Mouse (Mus musculus): Measurements from ENCODE around the gene Mdm2. TPM values are rescaled to one million over a fixed set of nuclear protein-coding genes. Genes with fewer than 3 reads are reported as not detected.

The Mdm2 gene
- polyA plus RNA-seq, 1 experiment from 2014 or later, result 53.6 TPM

DNA sequence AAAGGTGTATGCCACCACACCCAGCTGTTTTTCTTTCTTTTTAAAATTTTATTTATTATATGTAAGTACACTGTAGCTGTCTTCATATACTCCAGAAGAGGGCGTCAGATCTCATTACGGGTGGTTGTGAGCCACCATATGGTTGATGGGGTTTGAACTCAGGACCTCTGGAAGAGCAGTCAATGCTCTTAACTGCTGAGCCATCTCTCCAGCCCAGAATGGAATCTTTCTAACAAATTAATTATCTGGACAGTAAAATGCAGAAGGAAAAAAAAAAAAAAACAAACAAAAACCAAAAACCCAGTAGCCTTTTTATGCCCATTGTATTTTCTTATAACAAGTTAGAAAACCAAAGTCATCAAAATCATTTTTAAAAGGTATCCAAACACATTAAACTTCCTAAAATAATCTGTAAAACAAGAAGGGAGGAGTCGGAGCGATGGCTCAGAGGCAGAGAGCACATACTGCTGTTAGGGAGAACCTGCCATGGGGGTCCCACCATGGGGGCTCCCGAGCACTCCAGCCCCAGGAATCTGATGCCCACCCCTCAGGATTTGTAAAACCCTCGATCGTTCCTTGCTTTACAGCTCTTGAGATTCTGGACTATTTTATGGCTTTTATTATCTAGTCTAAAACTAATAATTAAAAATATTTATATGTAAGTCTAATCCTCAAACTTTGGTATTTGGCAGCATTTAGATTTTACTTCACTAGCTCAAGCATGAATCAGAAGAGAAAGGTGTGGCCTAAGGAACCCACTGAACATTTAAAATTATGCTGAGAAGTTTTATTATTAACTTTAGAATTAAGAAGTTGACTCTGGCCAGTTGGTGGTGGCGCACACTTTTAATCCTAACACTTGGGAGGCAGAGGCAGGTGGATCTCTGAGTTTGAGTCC is 43.4 kb upstream of the Mdm2 start:
- no peak for ATAC-seq (ENCODE audit: low FRiP score)
- H3K9ac ChIP-seq, result no peak overlapping the region
- H3K4me3 ChIP-seq, result no peak overlapping the region
- no peaks in the 10 kb centered on the region for H3K4me1 ChIP-seq (replicated peaks)
- no peaks in the 10 kb centered on the region for H3K9me3 ChIP-seq
- no peak overlapping the region for H3K27ac ChIP-seq
- 95% methylated on average over 8 of the region's 8 CpGs for WGBS
- H3K27me3 ChIP-seq, result no peaks in the 10 kb centered on the region
- peaks cover 77% of the 10 kb centered on the region for H3K36me3 ChIP-seq
- no peak overlapping the region for H3K4me2 ChIP-seq

GRCm38 (mm10) chr10:117752851-117753647 is 42.5 kb upstream of the Mdm2 start:
- Histone ChIP-seq H3K27me3 (no peaks in the 10 kb centered on the region), H3K27ac (no peak overlapping the region), H3K4me1 (replicated peaks) (no peaks in the 10 kb centered on the region), H3K4me2 (no peak overlapping the region), H3K4me3 (no peak overlapping the region), H3K36me3 (peaks cover 72% of the 10 kb centered on the region), H3K9me3 (no peaks in the 10 kb centered on the region), H3K9ac (no peak overlapping the region)
- 98% methylated on average over 5 of the region's 5 CpGs for WGBS
- ATAC-seq (ENCODE audit: low FRiP score), result no peak

DNA sequence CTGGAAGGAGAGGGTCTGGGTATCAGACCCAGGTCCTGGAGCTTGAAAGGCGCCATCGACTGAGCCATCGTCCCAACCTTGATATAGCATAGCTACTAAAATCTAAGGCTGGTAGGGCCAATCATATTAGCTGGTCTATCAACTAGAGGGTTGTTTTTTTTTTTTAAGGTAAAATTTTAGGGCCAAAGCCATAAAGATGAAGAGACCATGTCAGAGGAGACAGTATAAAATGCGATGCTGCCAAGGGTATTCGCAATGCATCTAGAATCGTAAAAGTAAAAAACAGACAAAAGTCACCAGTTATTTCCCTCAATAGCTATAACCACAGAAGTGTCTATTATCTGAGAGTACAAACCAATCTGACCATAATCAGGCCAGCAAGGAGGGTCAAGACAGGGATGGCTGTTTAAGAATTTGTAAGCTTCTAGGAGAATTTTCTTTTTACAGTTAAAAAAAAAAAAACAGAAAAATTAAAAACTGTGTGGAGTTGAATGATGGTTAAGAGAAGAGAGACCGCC is 41.8 kb upstream of the Mdm2 start:
- Histone ChIP-seq H3K27me3 (no peaks in the 10 kb centered on the region), H3K4me1 (replicated peaks) (no peaks in the 10 kb centered on the region), H3K27ac (no peak overlapping the region), H3K4me3 (no peak overlapping the region), H3K9me3 (no peaks in the 10 kb centered on the region), H3K9ac (no peak overlapping the region), H3K4me2 (no peak overlapping the region), H3K36me3 (peaks cover 66% of the 10 kb centered on the region)
- ATAC-seq (ENCODE audit: low FRiP score), result no peak
- WGBS, result over 99% methylated on average over 7 of the region's 7 CpGs

DNA sequence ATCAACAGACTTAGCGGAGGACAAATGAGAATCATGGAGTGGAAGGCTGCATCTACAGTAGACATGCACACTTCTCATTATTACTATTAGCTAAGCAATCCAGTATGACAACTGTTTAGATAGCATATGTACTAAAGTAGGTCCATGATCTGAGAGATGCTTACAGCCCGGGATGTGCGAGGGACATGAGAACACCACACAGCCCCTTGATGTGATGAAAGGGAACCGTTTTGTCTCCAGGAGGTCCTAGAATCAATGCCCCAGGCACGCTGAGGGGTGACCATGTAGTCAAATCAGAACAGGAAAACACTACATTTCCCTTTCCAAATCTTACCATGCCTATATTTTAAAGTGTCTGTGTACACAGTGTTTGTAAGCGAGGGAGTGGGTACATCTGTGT is 41.2 kb upstream of the Mdm2 start:
- H3K27me3 ChIP-seq, result no peaks in the 10 kb centered on the region
- no peak overlapping the region for H3K4me2 ChIP-seq
- H3K9ac ChIP-seq, result no peak overlapping the region
- no peaks in the 10 kb centered on the region for H3K9me3 ChIP-seq
- no peaks in the 10 kb centered on the region for H3K4me1 ChIP-seq (replicated peaks)
- H3K27ac ChIP-seq, result no peak overlapping the region
- H3K36me3 ChIP-seq, result peaks cover 59% of the 10 kb centered on the region
- WGBS, result 95% methylated on average over 6 of the region's 6 CpGs
- no peak for ATAC-seq (ENCODE audit: low FRiP score)
- H3K4me3 ChIP-seq, result no peak overlapping the region

DNA sequence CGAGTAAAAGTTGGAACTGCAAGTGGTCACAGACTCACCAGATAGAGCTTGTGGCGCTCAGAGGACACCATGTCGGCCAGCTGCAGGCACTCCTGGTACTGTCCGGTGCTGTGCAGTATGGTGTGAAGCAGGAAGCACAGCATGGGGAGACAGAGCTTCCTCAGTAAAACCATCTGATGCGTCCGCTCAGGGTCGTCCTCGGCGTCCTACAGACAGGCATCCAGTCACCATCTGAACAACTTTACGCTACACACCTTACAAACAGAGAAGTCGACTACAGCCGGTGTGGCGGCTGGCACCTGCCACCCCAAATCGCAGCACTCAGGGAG is 40.7 kb upstream of the Mdm2 start:
- ATAC-seq (ENCODE audit: low FRiP score), result no peak
- H3K9ac ChIP-seq, result no peak overlapping the region
- no peaks in the 10 kb centered on the region for H3K27me3 ChIP-seq
- H3K4me2 ChIP-seq, result no peak overlapping the region
- 96% methylated on average over 14 of the region's 14 CpGs for WGBS
- H3K27ac ChIP-seq, result no peak overlapping the region
- no peaks in the 10 kb centered on the region for H3K9me3 ChIP-seq
- no peaks in the 10 kb centered on the region for H3K4me1 ChIP-seq (replicated peaks)
- H3K36me3 ChIP-seq, result peaks cover 56% of the 10 kb centered on the region
- no peak overlapping the region for H3K4me3 ChIP-seq

DNA sequence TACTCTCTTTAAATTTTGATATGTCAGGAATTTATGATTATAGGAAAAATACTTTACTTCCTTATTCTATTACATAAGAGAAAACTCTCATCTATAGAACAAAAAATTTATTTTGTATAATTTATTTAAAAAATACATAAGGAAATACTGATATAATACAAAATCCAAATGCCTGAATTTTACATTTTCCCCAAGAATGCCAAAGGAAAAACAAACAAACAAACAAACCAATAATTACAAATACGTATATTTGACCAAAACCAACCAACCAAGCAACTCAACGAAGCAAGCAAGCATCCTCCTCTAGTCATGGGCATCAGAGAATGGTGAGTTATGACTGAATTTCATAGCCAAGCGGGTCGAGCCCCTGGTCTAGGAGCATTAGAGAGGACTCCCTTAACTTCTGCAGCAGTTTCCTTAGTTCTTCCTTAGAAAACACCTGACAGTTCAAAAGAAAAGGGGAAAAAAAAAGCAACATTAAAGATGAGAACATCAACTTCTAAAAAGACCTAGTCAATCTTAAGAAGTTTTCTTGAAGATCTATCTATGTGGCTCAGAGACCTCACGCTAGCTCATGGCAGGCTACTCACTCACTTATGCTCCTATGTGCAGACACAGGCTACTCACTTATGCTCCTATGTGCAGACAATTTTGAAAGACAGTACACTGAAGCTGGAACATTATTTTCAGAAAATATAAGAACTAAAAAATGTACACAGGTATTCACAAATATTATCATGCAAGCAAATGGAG is 40.1 kb upstream of the Mdm2 start:
- Histone ChIP-seq H3K9ac (no peak overlapping the region), H3K9me3 (no peaks in the 10 kb centered on the region), H3K4me2 (no peak overlapping the region), H3K4me3 (no peak overlapping the region), H3K4me1 (replicated peaks) (no peaks in the 10 kb centered on the region), H3K36me3 (peaks cover 50% of the 10 kb centered on the region), H3K27ac (no peak overlapping the region), H3K27me3 (no peaks in the 10 kb centered on the region)
- ATAC-seq (ENCODE audit: low FRiP score), result no peak
- 96% methylated on average over 5 of the region's 5 CpGs for WGBS

DNA sequence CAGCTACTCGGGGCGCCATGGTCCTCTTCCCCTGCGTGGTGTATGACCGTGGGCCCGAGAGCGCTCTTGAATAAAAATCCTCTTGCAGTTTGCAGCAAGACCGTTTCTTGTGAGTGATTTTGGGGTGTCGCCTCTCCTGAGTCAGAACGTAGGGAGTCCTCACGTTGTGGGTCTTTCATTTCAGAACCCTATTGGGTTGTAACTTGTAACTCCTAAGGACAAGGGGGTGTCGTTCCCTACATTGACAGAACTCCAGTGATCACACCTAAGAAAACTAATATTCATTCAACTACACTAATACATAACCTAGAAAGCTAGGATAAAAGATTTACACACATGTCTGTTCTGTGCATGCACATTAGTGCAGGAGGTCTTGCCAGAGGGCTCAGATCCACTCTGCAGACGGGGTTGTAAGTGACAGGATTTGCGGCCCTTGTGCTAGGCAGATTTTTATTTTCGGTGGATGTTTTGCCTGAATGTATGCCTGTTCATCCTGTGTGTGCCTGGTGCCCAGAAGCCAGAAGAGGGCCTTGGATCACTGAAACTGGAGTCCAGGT is 39.3 kb upstream of the Mdm2 start:
- no peaks in the 10 kb centered on the region for H3K27me3 ChIP-seq
- H3K9ac ChIP-seq, result no peak overlapping the region
- H3K4me3 ChIP-seq, result no peak overlapping the region
- no peak for ATAC-seq (ENCODE audit: low FRiP score)
- WGBS, result 93% methylated on average over 14 of the region's 14 CpGs
- H3K36me3 ChIP-seq, result peaks cover 42% of the 10 kb centered on the region
- no peaks in the 10 kb centered on the region for H3K9me3 ChIP-seq
- no peak overlapping the region for H3K4me2 ChIP-seq
- no peak overlapping the region for H3K27ac ChIP-seq
- H3K4me1 ChIP-seq (replicated peaks), result peaks cover 6% of the 10 kb centered on the region

DNA sequence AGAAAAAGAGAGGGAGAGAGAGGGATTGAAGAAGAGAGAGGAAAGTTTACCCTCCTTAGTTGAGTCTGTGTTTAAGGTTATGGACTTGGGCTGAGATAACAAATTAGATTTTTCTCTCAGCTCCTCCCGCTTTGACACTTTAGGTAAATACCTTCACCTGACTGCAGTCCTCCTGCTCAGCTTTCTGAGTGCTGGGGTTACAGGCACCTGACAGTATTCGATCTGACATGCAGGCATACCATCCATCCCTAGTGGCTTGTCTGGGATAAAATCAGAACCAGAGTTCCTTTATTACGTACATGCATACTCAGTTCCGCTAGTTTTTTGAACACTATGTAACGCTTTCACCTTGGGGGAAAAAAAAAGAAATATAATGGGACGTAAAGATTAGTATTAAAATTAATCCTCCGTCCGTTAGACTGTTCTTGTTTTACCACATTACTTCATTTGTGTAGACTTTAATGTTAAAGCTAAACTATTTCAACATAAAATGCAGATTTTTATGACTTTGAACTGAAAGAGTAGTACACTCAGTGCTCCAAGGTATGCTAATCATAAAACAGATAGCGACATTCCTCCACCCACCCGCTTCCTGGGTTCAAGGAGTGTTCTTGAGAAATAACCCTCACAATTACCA is 38.6 kb upstream of the Mdm2 start:
- 97% methylated on average over 10 of the region's 10 CpGs for WGBS
- H3K36me3 ChIP-seq, result peaks cover 36% of the 10 kb centered on the region
- H3K27me3 ChIP-seq, result no peaks in the 10 kb centered on the region
- peaks cover 13% of the 10 kb centered on the region for H3K4me1 ChIP-seq (replicated peaks)
- H3K4me3 ChIP-seq, result no peak overlapping the region
- no peak overlapping the region for H3K9ac ChIP-seq
- H3K27ac ChIP-seq, result no peak overlapping the region
- no peak overlapping the region for H3K4me2 ChIP-seq
- H3K9me3 ChIP-seq, result no peaks in the 10 kb centered on the region
- no peak for ATAC-seq (ENCODE audit: low FRiP score)

- Histone ChIP-seq H3K4me3 (no peak overlapping the region), H3K27ac (no peak overlapping the region), H3K4me1 (replicated peaks) (peaks cover 20% of the 10 kb centered on the region), H3K9ac (no peak overlapping the region), H3K36me3 (peaks cover 40% of the 10 kb centered on the region), H3K4me2 (no peak overlapping the region), H3K27me3 (no peaks in the 10 kb centered on the region), H3K9me3 (no peaks in the 10 kb centered on the region)
- WGBS, result 93% methylated on average over 10 of the region's 10 CpGs
- ATAC-seq (ENCODE audit: low FRiP score), result no peak
These were observed 37.9 kb upstream of the Mdm2 start for GRCm38 (mm10) chr10:117748276-117749049.

DNA sequence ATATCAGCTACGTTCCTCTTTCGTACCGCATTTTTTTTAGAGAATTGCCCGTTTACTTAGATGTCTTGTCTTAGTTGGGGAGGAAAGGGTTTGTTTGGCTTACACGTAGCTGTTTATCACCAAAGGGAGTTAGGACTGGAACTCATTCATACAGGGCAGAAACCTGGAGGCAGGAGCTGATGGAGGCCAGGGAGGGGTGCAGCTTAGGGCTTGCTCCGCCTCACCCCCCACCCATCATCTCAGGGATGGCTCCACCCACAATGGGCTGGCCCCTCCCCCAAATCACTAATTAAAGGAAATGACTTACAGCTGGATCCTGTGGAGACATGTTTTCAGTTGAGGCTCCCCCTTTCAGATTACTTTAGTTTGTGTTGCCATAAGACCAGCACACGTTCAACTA is 37.2 kb upstream of the Mdm2 start:
- Histone ChIP-seq H3K4me2 (no peak overlapping the region), H3K36me3 (peaks cover 36% of the 10 kb centered on the region), H3K4me3 (no peak overlapping the region), H3K9ac (no peak overlapping the region), H3K27me3 (no peaks in the 10 kb centered on the region), H3K9me3 (no peaks in the 10 kb centered on the region), H3K27ac (no peak overlapping the region), H3K4me1 (replicated peaks) (peaks cover 24% of the 10 kb centered on the region)
- ATAC-seq (ENCODE audit: low FRiP score), result no peak
- 96% methylated on average over 7 of the region's 7 CpGs for WGBS

GRCm38 (mm10) chr10:117746297-117746883 is 35.8 kb upstream of the Mdm2 start, which contains the start of gene Slc35e3:
Gene Slc35e3 (minus strand): TSS chr10:117746365.
- peak within 1 kb of the TSS; percentile 57 for H3K4me3 ChIP-seq
- peaks cover 31% of the 10 kb centered on the region for H3K36me3 ChIP-seq
- H3K27ac ChIP-seq, result peak within 1 kb of the TSS; percentile 69
- peak within 1 kb of the TSS; percentile 65 for H3K4me2 ChIP-seq
- H3K27me3 ChIP-seq, result no peaks in the 10 kb centered on the region
- ATAC-seq (ENCODE audit: low FRiP score), result peak; percentile 97
- peak within 1 kb of the TSS; percentile 82 for H3K9ac ChIP-seq
- H3K9me3 ChIP-seq, result no peaks in the 10 kb centered on the region
- H3K4me1 ChIP-seq (replicated peaks), result peaks cover 26% of the 10 kb centered on the region
- WGBS, result 14% methylated on average over 46 of the region's 46 CpGs

Measured in hindbrain, embryonic 13.5 days (tissue).